ENCODE assay signal across 16 mouse cellular contexts in the genomic region with DNA sequence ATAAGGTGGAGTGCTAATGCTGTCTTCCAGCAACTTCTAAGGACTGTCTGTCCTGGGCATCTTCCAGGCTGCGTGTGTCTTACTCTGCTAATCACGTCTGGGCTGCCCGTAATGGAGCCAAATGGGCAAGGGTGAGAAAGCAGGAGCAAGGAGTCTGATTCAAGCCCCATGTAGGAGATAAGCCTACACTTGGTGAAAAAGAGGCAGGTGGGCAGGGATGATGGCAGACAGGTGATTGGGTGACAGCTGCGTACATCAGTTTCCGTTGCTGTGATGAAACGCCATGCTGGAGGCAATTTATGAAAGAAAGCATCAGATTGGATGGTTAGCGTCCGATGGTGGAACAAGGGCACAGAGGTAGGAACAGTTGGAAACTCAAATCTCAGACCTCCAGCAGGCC. TPM values are rescaled to one million over a fixed set of nuclear protein-coding genes. Genes with fewer than 3 reads are reported as not detected.
"Had no signal": no experiment of that assay in that cellular context is flagged by ENCODE, and none has a peak within 500 bp of the region (broad histone marks: within the 10 kb centered on the region; RNA-seq: fewer than 3 reads in every experiment).

No protein-coding gene starts in this region.

- H3K36me3 ChIP-seq: kidney, embryonic 15.5 days; limb, embryonic 15.5 days; midbrain, embryonic 10.5 days; midbrain, embryonic 15.5 days; neural tube, embryonic 13.5 days had no signal

- ATAC-seq: intestine, embryonic 16.5 days; midbrain, embryonic 15.5 days had no signal

- H3K9ac ChIP-seq: kidney, embryonic 15.5 days; limb, embryonic 15.5 days; lung, embryonic 14.5 days; midbrain, embryonic 15.5 days; neural tube, embryonic 13.5 days had no signal

- H3K27ac ChIP-seq: kidney, embryonic 15.5 days; limb, embryonic 15.5 days; midbrain, embryonic 10.5 days; midbrain, embryonic 15.5 days; neural tube, embryonic 13.5 days had no signal

- H3K4me3 ChIP-seq: kidney, embryonic 15.5 days; limb, embryonic 15.5 days; midbrain, embryonic 10.5 days; midbrain, embryonic 15.5 days; neural tube, embryonic 13.5 days had no signal

- H3K4me2 ChIP-seq: kidney, embryonic 15.5 days; limb, embryonic 15.5 days; midbrain, embryonic 15.5 days; neural tube, embryonic 13.5 days had no signal

- DNase-seq: kidney, adult 2 months; kidney, postnatal 25 days; layer of hippocampus, adult 9-11 months; layer of hippocampus, postnatal 36 days; lung, embryonic 14.5 days; lung, postnatal 10 days; lung, postnatal 4 days; retina, postnatal 1 day; right cerebral cortex, postnatal 4 days had no signal

- H3K9me3 ChIP-seq: kidney, embryonic 15.5 days; limb, embryonic 15.5 days; midbrain, embryonic 10.5 days; midbrain, embryonic 15.5 days; neural tube, embryonic 13.5 days had no signal

- H3K4me1 ChIP-seq: midbrain, embryonic 15.5 days had no signal

RNA-seq across cellular contexts. Expression of gene Rhd, which starts 2.9 kb away (rescaled TPM):
- total RNA-seq: layer of hippocampus, postnatal 36 days; left cerebral cortex, postnatal 25 days had no signal
